Mouse (Mus musculus): ENCODE measurements around the gene Psmd11. TPM values are rescaled to one million over a fixed set of nuclear protein-coding genes. Genes with fewer than 3 reads are reported as not detected.

Gene Psmd11
- total RNA-seq, 1 experiment from 2014 or later: 44.7 TPM

- no peak for ATAC-seq (ENCODE audit: extremely low read depth, insufficient number of reproducible peaks, low FRiP score, poor library complexity, severe bottlenecking)
Measured at GRCm38 (mm10) chr11:80521148-80521547, 92.7 kb downstream of the Psmd11 start.

Other genes with a start within 250 kb of the Psmd11 start
- 5.5 and 5.9 TPM in 2 replicates for gene Rnf135, start 244.8 kb upstream of the Psmd11 start, total RNA-seq (2017)
- 51.7 and 56.6 TPM in 2 replicates for gene Rhot1, start 219.6 kb upstream of the Psmd11 start, total RNA-seq (2017)
- gene Rhbdl3, start 127.7 kb upstream of the Psmd11 start, total RNA-seq (2017): 0.25 TPM in 1 of 2 replicates, not detected in the other
- gene 5730455P16Rik, start 50.6 kb upstream of the Psmd11 start, total RNA-seq (2017): 7.5 and 9.7 TPM in 2 replicates
- 257 and 303 TPM in 2 replicates for gene Zfp207, start 45.3 kb upstream of the Psmd11 start, total RNA-seq (2017)
- gene Cdk5r1, start 48.4 kb downstream of the Psmd11 start, total RNA-seq (2017): 4.3 and 5.8 TPM in 2 replicates

Data from neutrophil, adult 5-6 weeks (primary cell).